Mouse (Mus musculus): ENCODE measurements around the gene Cped1. TPM values are rescaled to one million over a fixed set of nuclear protein-coding genes. Genes with fewer than 3 reads are reported as not detected.

Cped1 gene
- polyA plus RNA-seq, 1 experiment from 2014 or later = 22.5 TPM

DNA sequence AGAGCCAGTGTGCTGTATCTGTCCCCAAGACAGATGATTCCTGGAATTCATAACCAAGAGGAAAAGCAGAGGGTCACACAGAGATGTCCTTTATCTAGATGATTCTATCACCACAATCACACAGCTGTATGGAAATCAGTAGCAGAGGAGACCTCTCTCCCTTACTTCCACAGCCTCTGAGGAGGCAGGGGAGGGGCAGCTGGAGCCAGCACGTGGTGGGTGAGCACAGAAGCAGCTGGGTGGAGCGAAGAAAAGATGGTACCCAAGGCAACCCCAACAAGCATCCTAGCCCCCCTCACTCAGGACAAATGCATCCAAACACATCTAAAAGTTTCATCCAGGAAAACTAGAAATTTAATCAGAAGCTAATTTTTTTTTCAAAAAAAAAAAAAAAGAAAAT lies 182.7 kb downstream of the Cped1 start:
- no peaks in the 10 kb centered on the region for H3K27me3 ChIP-seq (ENCODE audit: control insufficient read depth, insufficient read depth, low read length)
- no peaks in the 10 kb centered on the region for H3K4me1 ChIP-seq (replicated peaks; ENCODE audit: control insufficient read depth, insufficient read depth, low read length)
- no peak overlapping the region for H3K27ac ChIP-seq (ENCODE audit: low read depth, low read length)
- no peak overlapping the region for H3K9ac ChIP-seq (ENCODE audit: low read depth, low read length)
- WGBS = 59% methylated on average over 2 of the region's 2 CpGs
- H3K4me2 ChIP-seq (replicated peaks; ENCODE audit: low read depth, low read length) = no peak overlapping the region
- no peaks in the 10 kb centered on the region for H3K9me3 ChIP-seq (ENCODE audit: control insufficient read depth, low read length)
- peak; percentile 54; the same call in 1 of the 2 replicates for ATAC-seq (ENCODE audit: low FRiP score)
- no peak for DNase-seq (ENCODE audit: low spot score)
- no peak overlapping the region for H3K4me3 ChIP-seq (ENCODE audit: low read depth, low read length)
- H3K36me3 ChIP-seq (ENCODE audit: control insufficient read depth, insufficient read depth, low read length) = no peaks in the 10 kb centered on the region

GRCm38 (mm10) chr6:22178721-22179295 lies 193.1 kb downstream of the Cped1 start:
- Histone ChIP-seq H3K4me2 (replicated peaks; ENCODE audit: low read depth, low read length) (no peak overlapping the region), H3K9me3 (ENCODE audit: control insufficient read depth, low read length) (no peaks in the 10 kb centered on the region), H3K27ac (ENCODE audit: low read depth, low read length) (no peak overlapping the region), H3K36me3 (ENCODE audit: control insufficient read depth, insufficient read depth, low read length) (no peaks in the 10 kb centered on the region), H3K27me3 (ENCODE audit: control insufficient read depth, insufficient read depth, low read length) (no peaks in the 10 kb centered on the region), H3K4me3 (ENCODE audit: low read depth, low read length) (no peak overlapping the region), H3K4me1 (replicated peaks; ENCODE audit: control insufficient read depth, insufficient read depth, low read length) (no peaks in the 10 kb centered on the region), H3K9ac (ENCODE audit: low read depth, low read length) (no peak overlapping the region)
- ATAC-seq (ENCODE audit: low FRiP score) (no peak), DNase-seq (ENCODE audit: low spot score) (no peak)
- 82% methylated on average over 8 of the region's 8 CpGs for WGBS

DNA sequence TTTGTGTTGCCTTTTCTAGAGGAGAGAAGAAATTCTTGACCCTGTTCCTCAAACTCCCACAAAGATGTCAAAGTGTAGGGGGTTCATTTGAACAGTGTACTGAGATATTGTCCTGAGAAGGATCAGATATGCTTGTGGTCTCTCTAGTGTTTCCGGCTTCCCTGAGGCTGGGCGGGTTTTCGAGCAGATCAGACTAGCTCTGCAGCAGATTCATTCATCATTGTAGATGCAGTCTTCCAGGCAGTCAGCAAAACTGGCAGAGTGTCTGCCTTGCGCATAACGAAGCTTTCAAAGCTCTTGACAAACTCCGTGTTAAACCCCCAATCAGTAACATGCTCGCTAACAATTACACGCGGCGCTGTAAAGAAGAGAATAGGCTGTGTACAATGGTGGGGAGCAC lies 194.6 kb downstream of the Cped1 start:
- 88% methylated on average over 10 of the region's 10 CpGs for WGBS
- Histone ChIP-seq H3K9ac (ENCODE audit: low read depth, low read length) (no peak overlapping the region), H3K27ac (ENCODE audit: low read depth, low read length) (no peak overlapping the region), H3K36me3 (ENCODE audit: control insufficient read depth, insufficient read depth, low read length) (no peaks in the 10 kb centered on the region), H3K27me3 (ENCODE audit: control insufficient read depth, insufficient read depth, low read length) (no peaks in the 10 kb centered on the region), H3K9me3 (ENCODE audit: control insufficient read depth, low read length) (no peaks in the 10 kb centered on the region), H3K4me3 (ENCODE audit: low read depth, low read length) (no peak overlapping the region), H3K4me2 (replicated peaks; ENCODE audit: low read depth, low read length) (no peak overlapping the region), H3K4me1 (replicated peaks; ENCODE audit: control insufficient read depth, insufficient read depth, low read length) (no peaks in the 10 kb centered on the region)
- no peak for DNase-seq (ENCODE audit: low spot score)
- ATAC-seq (ENCODE audit: low FRiP score) = no peak

GRCm38 (mm10) chr6:22186967-22187366 lies 201.3 kb downstream of the Cped1 start:
- H3K27ac ChIP-seq (ENCODE audit: low read depth, low read length) = no peak overlapping the region
- DNase-seq (ENCODE audit: low spot score) = no peak
- WGBS = 94% methylated on average over 8 of the region's 8 CpGs

DNA sequence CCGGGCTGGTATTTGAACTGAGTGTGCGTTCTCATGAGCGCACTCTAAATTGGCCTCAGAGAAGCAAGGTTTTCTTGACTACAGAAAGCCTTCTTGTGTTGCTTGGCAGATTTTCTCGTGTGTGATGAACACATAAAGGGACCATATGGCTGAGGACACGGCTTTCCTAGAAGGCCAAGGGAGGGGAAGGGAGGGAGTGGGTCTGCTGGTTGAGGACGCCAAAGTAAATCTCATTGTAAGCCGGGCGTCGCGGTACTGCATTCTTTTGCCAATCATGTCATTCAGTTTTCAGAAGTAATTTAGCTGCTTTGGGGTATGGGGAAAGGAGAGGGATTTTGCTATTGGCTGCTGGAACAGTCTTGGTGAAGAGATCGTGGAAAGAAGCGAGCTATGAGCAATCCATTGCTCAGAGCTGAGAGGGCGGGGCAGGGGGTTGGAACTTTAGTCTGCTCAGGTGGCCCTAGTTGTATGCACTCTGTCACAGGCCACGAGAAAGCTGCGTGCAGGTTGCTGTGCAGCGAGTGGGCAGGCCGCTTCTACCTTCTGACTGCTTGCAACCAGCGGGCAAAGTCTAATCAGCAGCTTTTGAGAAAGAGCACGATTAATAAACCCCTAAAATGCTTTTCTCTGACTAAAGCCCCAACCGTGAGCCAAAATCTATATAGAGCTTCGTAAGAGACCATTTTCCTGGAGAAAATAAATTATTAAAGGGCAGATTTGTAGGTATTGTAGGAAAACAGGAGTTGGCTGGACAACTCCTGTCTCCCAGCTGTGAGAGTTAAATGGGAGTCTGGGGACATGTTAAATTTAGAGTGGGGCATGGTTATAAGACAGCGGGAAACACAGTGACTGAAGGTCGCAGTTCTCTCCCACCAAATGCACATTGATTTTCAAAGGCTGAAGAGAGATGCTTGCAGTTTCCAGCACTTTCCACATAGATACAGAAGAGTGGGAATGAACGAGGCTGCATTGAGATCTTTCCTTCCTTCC lies 203.9 kb downstream of the Cped1 start:
- ATAC-seq (ENCODE audit: low FRiP score) (no peak), DNase-seq (ENCODE audit: low spot score) (no peak)
- no peaks in the 10 kb centered on the region for H3K4me1 ChIP-seq (replicated peaks; ENCODE audit: control insufficient read depth, insufficient read depth, low read length)
- no peaks in the 10 kb centered on the region for H3K36me3 ChIP-seq (ENCODE audit: control insufficient read depth, insufficient read depth, low read length)
- WGBS = 87% methylated on average over 24 of the region's 24 CpGs
- H3K9me3 ChIP-seq (ENCODE audit: control insufficient read depth, low read length) = no peaks in the 10 kb centered on the region
- H3K4me2 ChIP-seq (replicated peaks; ENCODE audit: low read depth, low read length) = no peak overlapping the region
- H3K9ac ChIP-seq (ENCODE audit: low read depth, low read length) = no peak overlapping the region
- no peaks in the 10 kb centered on the region for H3K27me3 ChIP-seq (ENCODE audit: control insufficient read depth, insufficient read depth, low read length)
- H3K4me3 ChIP-seq (ENCODE audit: low read depth, low read length) = no peak overlapping the region
- H3K27ac ChIP-seq (ENCODE audit: low read depth, low read length) = no peak overlapping the region

More at GRCm38 (mm10) chr6:22186967-22187366, 201.3 kb downstream of the Cped1 start:
- Histone ChIP-seq H3K36me3 (ENCODE audit: control insufficient read depth, insufficient read depth, low read length) (no peaks in the 10 kb centered on the region), H3K4me3 (ENCODE audit: low read depth, low read length) (no peak overlapping the region), H3K4me1 (replicated peaks; ENCODE audit: control insufficient read depth, insufficient read depth, low read length) (no peaks in the 10 kb centered on the region), H3K4me2 (replicated peaks; ENCODE audit: low read depth, low read length) (no peak overlapping the region), H3K9me3 (ENCODE audit: control insufficient read depth, low read length) (no peaks in the 10 kb centered on the region), H3K27me3 (ENCODE audit: control insufficient read depth, insufficient read depth, low read length) (no peaks in the 10 kb centered on the region), H3K9ac (ENCODE audit: low read depth, low read length) (no peak overlapping the region)
- no peak for ATAC-seq (ENCODE audit: low FRiP score)

GRCm38 (mm10) chr6:22198603-22199002 lies 212.9 kb downstream of the Cped1 start:
- H3K9ac ChIP-seq (ENCODE audit: low read depth, low read length) = no peak overlapping the region
- ATAC-seq (ENCODE audit: low FRiP score) (no peak), DNase-seq (ENCODE audit: low spot score) (no peak)
- no peak overlapping the region for H3K4me2 ChIP-seq (replicated peaks; ENCODE audit: low read depth, low read length)
- no peak overlapping the region for H3K4me3 ChIP-seq (ENCODE audit: low read depth, low read length)
- no peaks in the 10 kb centered on the region for H3K36me3 ChIP-seq (ENCODE audit: control insufficient read depth, insufficient read depth, low read length)
- no peaks in the 10 kb centered on the region for H3K4me1 ChIP-seq (replicated peaks; ENCODE audit: control insufficient read depth, insufficient read depth, low read length)
- H3K27ac ChIP-seq (ENCODE audit: low read depth, low read length) = no peak overlapping the region
- WGBS = 83% methylated on average over 3 of the region's 3 CpGs
- H3K9me3 ChIP-seq (ENCODE audit: control insufficient read depth, low read length) = no peaks in the 10 kb centered on the region
- no peaks in the 10 kb centered on the region for H3K27me3 ChIP-seq (ENCODE audit: control insufficient read depth, insufficient read depth, low read length)

GRCm38 (mm10) chr6:22199473-22199872 lies 213.8 kb downstream of the Cped1 start:
- H3K4me3 ChIP-seq (ENCODE audit: low read depth, low read length) = no peak overlapping the region
- H3K4me1 ChIP-seq (replicated peaks; ENCODE audit: control insufficient read depth, insufficient read depth, low read length) = no peaks in the 10 kb centered on the region
- no peak for ATAC-seq (ENCODE audit: low FRiP score)
- no peak overlapping the region for H3K9ac ChIP-seq (ENCODE audit: low read depth, low read length)
- no peak overlapping the region for H3K4me2 ChIP-seq (replicated peaks; ENCODE audit: low read depth, low read length)
- 89% methylated on average over 2 of the region's 2 CpGs for WGBS
- H3K36me3 ChIP-seq (ENCODE audit: control insufficient read depth, insufficient read depth, low read length) = no peaks in the 10 kb centered on the region
- no peaks in the 10 kb centered on the region for H3K9me3 ChIP-seq (ENCODE audit: control insufficient read depth, low read length)
- no peak for DNase-seq (ENCODE audit: low spot score)
- no peak overlapping the region for H3K27ac ChIP-seq (ENCODE audit: low read depth, low read length)
- H3K27me3 ChIP-seq (ENCODE audit: control insufficient read depth, insufficient read depth, low read length) = no peaks in the 10 kb centered on the region

DNA sequence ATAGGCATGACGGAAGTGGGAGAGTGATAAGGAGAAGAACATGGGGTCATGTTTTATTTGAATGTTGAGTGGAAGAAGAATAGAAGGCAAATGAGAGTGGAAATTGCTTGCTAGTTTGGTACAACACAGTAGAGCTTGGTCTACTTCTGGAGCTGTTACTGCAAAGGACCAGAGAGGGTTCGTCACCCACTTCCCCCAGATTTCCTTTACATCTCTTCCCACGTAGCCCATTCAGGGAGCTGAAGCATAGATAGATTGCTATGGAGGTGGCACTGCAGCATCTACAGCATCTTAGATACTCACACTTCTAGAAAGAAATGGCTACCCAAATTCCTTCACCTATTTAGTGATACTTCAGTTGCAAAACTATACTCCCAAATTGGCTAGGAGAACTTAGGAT lies 214.4 kb downstream of the Cped1 start:
- Histone ChIP-seq H3K36me3 (ENCODE audit: control insufficient read depth, insufficient read depth, low read length) (no peaks in the 10 kb centered on the region), H3K4me2 (replicated peaks; ENCODE audit: low read depth, low read length) (no peak overlapping the region), H3K9me3 (ENCODE audit: control insufficient read depth, low read length) (no peaks in the 10 kb centered on the region), H3K9ac (ENCODE audit: low read depth, low read length) (no peak overlapping the region), H3K27ac (ENCODE audit: low read depth, low read length) (no peak overlapping the region), H3K27me3 (ENCODE audit: control insufficient read depth, insufficient read depth, low read length) (no peaks in the 10 kb centered on the region), H3K4me1 (replicated peaks; ENCODE audit: control insufficient read depth, insufficient read depth, low read length) (no peaks in the 10 kb centered on the region), H3K4me3 (ENCODE audit: low read depth, low read length) (no peak overlapping the region)
- WGBS = 85% methylated on average over 3 of the region's 3 CpGs
- ATAC-seq (ENCODE audit: low FRiP score) = no peak
- DNase-seq (ENCODE audit: low spot score) = no peak

GRCm38 (mm10) chr6:22201879-22202278 lies 216.2 kb downstream of the Cped1 start:
- H3K27me3 ChIP-seq (ENCODE audit: control insufficient read depth, insufficient read depth, low read length) = no peaks in the 10 kb centered on the region
- no peak overlapping the region for H3K4me3 ChIP-seq (ENCODE audit: low read depth, low read length)
- no peak for DNase-seq (ENCODE audit: low spot score)
- H3K4me2 ChIP-seq (replicated peaks; ENCODE audit: low read depth, low read length) = no peak overlapping the region
- H3K9me3 ChIP-seq (ENCODE audit: control insufficient read depth, low read length) = no peaks in the 10 kb centered on the region
- H3K9ac ChIP-seq (ENCODE audit: low read depth, low read length) = no peak overlapping the region
- no peak for ATAC-seq (ENCODE audit: low FRiP score)
- no peak overlapping the region for H3K27ac ChIP-seq (ENCODE audit: low read depth, low read length)
- H3K36me3 ChIP-seq (ENCODE audit: control insufficient read depth, insufficient read depth, low read length) = no peaks in the 10 kb centered on the region
- WGBS = 95% methylated on average over 3 of the region's 3 CpGs
- no peaks in the 10 kb centered on the region for H3K4me1 ChIP-seq (replicated peaks; ENCODE audit: control insufficient read depth, insufficient read depth, low read length)
